Mouse (Mus musculus) intestine, embryonic 15.5 days (tissue): ENCODE data around the gene Zfp790. TPM values are rescaled to one million over a fixed set of nuclear protein-coding genes. Genes with fewer than 3 reads are reported as not detected.
A peak's percentile ranks its signal among the peaks of the same experiment; 100 is the strongest.
"Not testable (repeated sequence)": the region's sequence is repeated elsewhere in the genome, so short reads cannot be mapped to it uniquely, and the experiment has no call there.

Source experiments
- ATAC-seq: fragments of 200-750 bp; cut with Nextera tagmentation; 2 replicates; pipeline ENCODE4 v1.8.0; 2017; ENCODE audit warnings: moderate TSS enrichment, moderate library complexity
- H3K27ac ChIP-seq: fragments of 300-500 bp; sonication (generic); 2 replicates; pipeline ENCODE4 v1.5.1; 2015; ENCODE audit warnings: mild to moderate bottlenecking, inconsistent platforms
- H3K27me3 ChIP-seq: fragments of 300-500 bp; sonication (generic); replicated peaks from 2 replicates; pipeline ENCODE4 v1.6.1; 2015; ENCODE audit warnings: inconsistent platforms
- H3K36me3 ChIP-seq: fragments of 300-500 bp; sonication (generic); 2 replicates; pipeline ENCODE4 v1.6.1; 2015; ENCODE audit warnings: inconsistent platforms
- H3K4me1 ChIP-seq: fragments of 300-500 bp; sonication (generic); replicated peaks from 2 replicates; pipeline ENCODE4 v1.6.1; 2015; ENCODE audit warnings: inconsistent platforms
- H3K4me2 ChIP-seq: fragments of 300-500 bp; sonication (generic); replicated peaks from 2 replicates; pipeline ENCODE4 v1.6.1; 2015; ENCODE audit warnings: mild to moderate bottlenecking, inconsistent platforms
- H3K4me3 ChIP-seq: fragments of 300-500 bp; sonication (generic); replicated peaks from 2 replicates; pipeline ENCODE4 v1.5.1; 2015; ENCODE audit warnings: inconsistent platforms
- H3K9ac ChIP-seq: fragments of 300-500 bp; sonication (generic); 2 replicates; pipeline ENCODE4 v1.6.1; 2015; ENCODE audit warnings: inconsistent platforms
- H3K9me3 ChIP-seq: fragments of 300-500 bp; sonication (generic); 2 replicates; pipeline ENCODE4 v1.6.1; 2016; ENCODE audit warnings: inconsistent platforms
- WGBS: fragments of 180-500 bp; shearing (Covaris S2); methylation state at CpG from one replicate; pipeline ENCODE4 v1.1.7; 2015; 5-methylcytosine and 5-hydroxymethylcytosine counted together
- microRNA counts: library from miRNA; unstranded; fragments of <30 nt; microRNA quantifications from one replicate; lab custom pipeline; 2016
- polyA plus RNA-seq: library from polyadenylated mRNA; unstranded; fragments of >200 nt; fragmentation: Nextera tagmentation; extraction: Ambion mirVana; gene quantifications from 2 replicates; pipeline ENCODE4 v1.2.1, GENCODE M21; 2015

Gene Zfp790
- polyA plus RNA-seq, 1 experiment from 2014 or later = 9.9 TPM

DNA sequence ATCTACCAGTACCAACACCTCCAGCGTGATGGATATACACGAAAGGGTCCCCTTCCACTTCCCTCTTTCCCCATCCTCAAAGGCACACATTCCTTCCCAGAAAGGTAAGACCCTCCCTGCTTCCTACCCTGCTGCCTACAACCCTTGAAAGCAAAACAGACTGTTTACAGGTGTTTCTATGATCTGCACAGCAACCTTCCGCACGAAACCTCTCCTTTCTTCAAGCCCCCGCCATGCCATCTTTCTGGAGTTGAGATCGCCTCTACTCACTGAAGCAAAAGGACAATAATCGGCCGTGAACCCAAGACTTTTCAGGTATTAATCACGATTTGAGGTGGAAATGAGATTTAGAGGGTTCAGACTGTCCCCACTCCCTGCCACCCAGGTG lies 36.9 kb downstream of the Zfp790 start:
- Histone ChIP-seq H3K4me2 (peak overlapping the region; percentile 66), H3K36me3 (no peaks in the 10 kb centered on the region), H3K27ac (no peak overlapping the region), H3K27me3 (no peaks in the 10 kb centered on the region), H3K9ac (peak overlapping the region; percentile 47), H3K4me3 (peak overlapping the region; percentile 54), H3K4me1 (no peaks in the 10 kb centered on the region), H3K9me3 (no peaks in the 10 kb centered on the region)
- ATAC-seq = no peak; the same call in 1 of the 2 replicates
- 57% methylated on average over 9 of the region's 9 CpGs for WGBS

DNA sequence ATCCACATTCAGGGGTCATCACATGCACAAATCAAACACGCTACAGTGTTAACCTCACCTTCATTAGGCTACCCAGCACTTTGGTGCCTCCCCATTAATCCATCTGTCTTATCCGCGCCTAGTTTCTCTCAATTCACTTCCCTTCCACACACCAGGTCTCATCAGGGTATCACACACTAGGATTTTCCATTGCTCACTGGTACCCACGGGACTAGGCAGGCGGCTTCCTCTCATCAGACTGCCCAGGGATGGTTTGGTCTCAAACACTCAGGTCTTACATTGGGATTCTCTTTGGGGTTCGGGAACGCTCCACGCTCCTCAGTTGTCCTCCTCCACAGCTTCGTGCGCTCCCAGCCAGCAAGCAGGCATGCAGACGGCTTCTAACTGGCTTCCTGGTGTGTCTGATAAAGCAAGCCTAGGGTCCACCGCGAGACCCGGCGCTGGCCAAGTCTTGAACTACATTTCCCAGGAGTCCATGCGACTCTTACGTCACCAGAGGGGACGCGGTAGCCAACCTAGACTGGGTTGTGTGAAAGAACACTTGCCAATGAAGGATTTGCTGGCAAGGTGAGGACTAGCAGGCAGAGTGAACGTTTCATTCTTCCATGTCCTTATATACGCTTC lies 37.4 kb downstream of the Zfp790 start, which contains the start of gene Zfp940:
TSS of gene Zfp940 (minus strand) at position 451 of the 624 bp plus-strand sequence.
- peak within 1 kb of the TSS; percentile 54 for H3K4me3 ChIP-seq
- no peaks in the 10 kb centered on the region for H3K27me3 ChIP-seq
- H3K4me2 ChIP-seq = peak within 1 kb of the TSS; percentile 66
- no peaks in the 10 kb centered on the region for H3K4me1 ChIP-seq
- peak; percentile 97 for ATAC-seq
- no peak within 1 kb of the TSS for H3K27ac ChIP-seq
- 1% methylated on average over 21 of the region's 21 CpGs for WGBS
- H3K9me3 ChIP-seq = no peaks in the 10 kb centered on the region
- peak within 1 kb of the TSS; percentile 47 for H3K9ac ChIP-seq
- H3K36me3 ChIP-seq = no peaks in the 10 kb centered on the region

DNA sequence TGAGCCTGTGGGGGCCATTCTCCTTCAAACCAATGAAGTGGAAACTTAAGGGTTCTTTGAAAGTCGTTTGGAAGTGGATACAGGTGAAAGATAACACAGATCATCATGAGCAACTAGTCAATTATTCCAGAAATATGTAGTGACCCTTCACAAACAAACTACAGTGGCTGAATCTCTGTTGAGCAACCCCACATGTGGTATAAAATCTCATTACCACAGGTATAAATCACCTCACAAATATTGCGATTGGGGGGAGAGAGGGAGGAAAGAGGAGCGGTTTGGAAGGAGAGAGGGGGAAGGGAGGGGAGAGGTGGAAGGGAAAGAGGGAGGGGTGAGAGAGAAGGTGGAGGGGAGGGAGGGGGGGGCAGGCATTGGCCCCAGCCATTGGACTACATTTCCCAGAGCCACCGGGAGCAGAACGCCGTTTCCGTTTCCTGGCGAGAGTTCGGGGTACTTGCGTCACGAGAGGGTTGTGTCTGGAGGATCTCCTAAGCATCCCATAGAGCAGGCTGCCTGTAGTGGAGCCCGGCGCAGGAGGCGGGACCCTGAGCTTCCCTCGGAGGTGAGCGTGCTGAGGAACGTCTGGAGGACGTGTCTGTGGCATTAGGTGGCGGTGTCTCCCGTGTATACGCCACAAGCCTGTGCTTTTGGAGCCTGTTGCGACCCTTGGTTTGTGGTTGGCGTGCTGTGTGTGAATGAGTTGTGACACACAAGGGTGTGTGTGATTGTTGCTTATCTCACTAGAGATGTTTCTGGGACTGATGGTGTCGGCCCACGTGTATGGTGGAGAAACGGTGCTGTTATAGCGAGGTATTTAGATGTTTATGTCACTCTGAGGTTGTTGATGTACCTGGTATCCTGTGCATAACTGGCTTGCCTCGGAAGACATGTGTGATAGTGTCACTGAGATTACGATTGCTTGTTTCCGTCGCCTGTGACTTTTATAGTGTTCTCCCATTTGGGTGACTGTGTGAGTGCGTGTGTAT lies 43.9 kb downstream of the Zfp790 start, which contains the start of gene Zfp420:
TSS of gene Zfp420 (plus strand) at position 448 of the 986 bp plus-strand sequence.
- 4% methylated on average over 32 of the region's 32 CpGs for WGBS
- Histone ChIP-seq H3K4me2 (peak within 1 kb of the TSS; percentile 79), H3K4me1 (no peaks in the 10 kb centered on the region), H3K4me3 (peak within 1 kb of the TSS; percentile 56), H3K9me3 (no peaks in the 10 kb centered on the region), H3K27ac (no peak within 1 kb of the TSS), H3K36me3 (no peaks in the 10 kb centered on the region), H3K27me3 (no peaks in the 10 kb centered on the region), H3K9ac (peak within 1 kb of the TSS; percentile 55)
- ATAC-seq = peak; percentile 98

- Histone ChIP-seq H3K9ac (no peak overlapping the region), H3K4me3 (no peak overlapping the region), H3K4me2 (no peak overlapping the region), H3K9me3 (no peaks in the 10 kb centered on the region), H3K27ac (no peak overlapping the region), H3K36me3 (no peaks in the 10 kb centered on the region), H3K27me3 (no peaks in the 10 kb centered on the region), H3K4me1 (no peaks in the 10 kb centered on the region)
- no peak for ATAC-seq
- 87% methylated on average over 7 of the region's 7 CpGs for WGBS
Observed at GRCm38 (mm10) chr7:29861660-29862059, 45.7 kb downstream of the Zfp790 start.

- Histone ChIP-seq H3K36me3 (peaks cover 16% of the 10 kb centered on the region), H3K9me3 (0 out of 2 replicates have a peak, but pooled peaks cover 9% of the 10 kb centered on the region), H3K4me3 (no peak overlapping the region), H3K4me2 (no peak overlapping the region), H3K4me1 (no peaks in the 10 kb centered on the region), H3K27ac (no peak overlapping the region), H3K27me3 (no peaks in the 10 kb centered on the region), H3K9ac (no peak overlapping the region)
- no peak for ATAC-seq
- WGBS = 94% methylated on average over 10 of the region's 10 CpGs
Observed at GRCm38 (mm10) chr7:29874256-29874655, 58.3 kb downstream of the Zfp790 start.

- not testable (repeated sequence) for H3K4me2 ChIP-seq, H3K27me3 ChIP-seq, H3K9ac ChIP-seq, H3K4me1 ChIP-seq, H3K4me3 ChIP-seq, H3K27ac ChIP-seq, H3K9me3 ChIP-seq, ATAC-seq
- WGBS = 92% methylated on average over 9 of the region's 9 CpGs
- H3K36me3 ChIP-seq = peaks cover 16% of the 10 kb centered on the region
Observed at GRCm38 (mm10) chr7:29877561-29877960, 61.6 kb downstream of the Zfp790 start.

DNA sequence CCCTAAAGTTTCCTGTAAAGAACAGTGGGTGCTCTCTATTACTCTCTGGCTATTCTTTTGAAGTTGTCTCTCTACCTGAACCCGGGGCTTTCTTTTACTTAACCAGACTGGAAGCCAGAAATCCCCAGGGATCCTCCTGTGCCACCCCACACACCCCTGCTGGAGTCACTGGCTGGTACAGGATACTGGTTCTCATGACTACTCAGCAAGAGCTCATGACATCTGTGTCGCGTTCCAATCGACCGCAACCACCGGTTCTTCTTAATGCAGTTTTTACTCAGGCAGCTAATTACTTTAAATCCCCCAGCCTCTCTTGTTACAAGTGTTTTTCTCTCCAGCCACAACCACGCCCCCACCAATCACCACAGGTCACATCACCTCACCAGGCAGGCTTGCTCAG lies 64.1 kb downstream of the Zfp790 start:
- no peak for ATAC-seq
- H3K36me3 ChIP-seq = peaks cover 7% of the 10 kb centered on the region
- H3K9ac ChIP-seq = no peak overlapping the region
- H3K4me2 ChIP-seq = no peak overlapping the region
- 0 out of 2 replicates have a peak, but pooled peaks cover 8% of the 10 kb centered on the region for H3K9me3 ChIP-seq
- H3K4me1 ChIP-seq = no peaks in the 10 kb centered on the region
- no peak overlapping the region for H3K4me3 ChIP-seq
- H3K27me3 ChIP-seq = no peaks in the 10 kb centered on the region
- WGBS = 78% methylated on average over 7 of the region's 7 CpGs
- no peak overlapping the region for H3K27ac ChIP-seq

MicroRNA genes within 50 kb of the gene (microRNA counts, 519-probe panel; counts per million panel counts)
- microRNA mmu-miR-1964 (lab: Ali Mortazavi, UCI) = 2,186 counts per million, percentile 53 among the panel's probes with 10 or more counts

Other genes starting within 250 kb of the Zfp790 start
- gene Catsperg2, start 89.1 kb upstream of the Zfp790 start, polyA plus RNA-seq = 0.08 TPM in 1 of 2 replicates, not detected in the other
- 10.1 and 10.3 TPM in 2 replicates for gene Zfp84, start 47.6 kb upstream of the Zfp790 start, polyA plus RNA-seq
- 3.7 and 4.2 TPM in 2 replicates for gene Zfp30, start 32.1 kb upstream of the Zfp790 start, polyA plus RNA-seq
- 3.3 and 4.0 TPM in 2 replicates for gene Zfp940, start 37.6 kb downstream of the Zfp790 start, polyA plus RNA-seq
- 4.6 and 5.5 TPM in 2 replicates for gene Zfp420, start 43.9 kb downstream of the Zfp790 start, polyA plus RNA-seq
- gene Zfp27, start 90.5 kb downstream of the Zfp790 start, polyA plus RNA-seq = 7.3 and 7.4 TPM in 2 replicates
- 2.6 and 3.6 TPM in 2 replicates for gene Zfp383, start 92.1 kb downstream of the Zfp790 start, polyA plus RNA-seq
- gene Zfp74, start 138.0 kb downstream of the Zfp790 start, polyA plus RNA-seq = 6.6 and 7.8 TPM in 2 replicates
- 15.1 and 15.5 TPM in 2 replicates for gene Zfp568, start 167.8 kb downstream of the Zfp790 start, polyA plus RNA-seq
- 2.7 and 2.9 TPM in 2 replicates for gene Zfp14, start 235.3 kb downstream of the Zfp790 start, polyA plus RNA-seq